23 mouse cellular contexts compared by ENCODE assay signal in genomic region chr11:119758214-119758613, GRCm38 (mm10).
DNase-seq lines count a peak whose midpoint lies in the region; ATAC-seq and TF ChIP-seq lines count a peak whose summit lies in the region.
"Had no signal": no experiment of that assay in that cellular context is flagged by ENCODE, and none has a peak within 500 bp of the region (broad histone marks: within the 10 kb centered on the region; RNA-seq: fewer than 3 reads in every experiment).

No protein-coding gene starts in this region.

- WGBS in forebrain, embryonic 13.5 days, result 91% methylated on average over 5 of the region's 5 CpGs
- WGBS in forebrain, embryonic 12.5 days, result 96% methylated on average over 5 of the region's 5 CpGs
- WGBS in intestine, postnatal 0 days, result 53% methylated on average over 5 of the region's 5 CpGs

- H3K9ac ChIP-seq in forebrain, embryonic 13.5 days, result 0 out of 2 replicates have a peak overlapping the region, but pooled peaks have one; percentile 23
- H3K9ac ChIP-seq in forebrain, embryonic 12.5 days, result no peak overlapping the region
- H3K9ac ChIP-seq in intestine, postnatal 0 days (ENCODE audit: low read depth, low read length), result no peak overlapping the region
- H3K9ac ChIP-seq: embryonic facial prominence, embryonic 12.5 days; forebrain, embryonic 15.5 days; forebrain, postnatal 0 days had no signal

- H3K4me2 ChIP-seq in forebrain, embryonic 13.5 days, result no peak overlapping the region
- no peak overlapping the region for H3K4me2 ChIP-seq in forebrain, embryonic 12.5 days
- H3K4me2 ChIP-seq in intestine, postnatal 0 days (replicated peaks; ENCODE audit: low read depth), result no peak overlapping the region
- H3K4me2 ChIP-seq: embryonic facial prominence, embryonic 12.5 days; forebrain, embryonic 15.5 days had no signal

- H3K27ac ChIP-seq in forebrain, embryonic 13.5 days, result no peak overlapping the region
- H3K27ac ChIP-seq in forebrain, embryonic 12.5 days, result no peak overlapping the region
- peak overlapping the region; percentile 87 for H3K27ac ChIP-seq in layer of hippocampus, adult 2 months
- H3K27ac ChIP-seq in intestine, postnatal 0 days (ENCODE audit: low read depth, low read length), result no peak overlapping the region
- H3K27ac ChIP-seq: embryonic facial prominence, embryonic 10.5 days; embryonic facial prominence, embryonic 12.5 days; forebrain, embryonic 15.5 days had no signal

- H3K36me3 ChIP-seq in forebrain, embryonic 13.5 days (ENCODE audit: poor library complexity, severe bottlenecking), result 0 out of 2 replicates have a peak, but pooled peaks cover 3% of the 10 kb centered on the region
- H3K36me3 ChIP-seq in forebrain, embryonic 12.5 days (replicated peaks), result peaks cover 7% of the 10 kb centered on the region; the same call in 1 of the 2 replicates
- H3K36me3 ChIP-seq in intestine, postnatal 0 days (ENCODE audit: control insufficient read depth, insufficient read depth), result peaks cover 3% of the 10 kb centered on the region; the same call in 1 of the 2 replicates
- H3K36me3 ChIP-seq: forebrain, embryonic 15.5 days had no signal

- TF ChIP-seq CTCF in layer of hippocampus, adult 2 months (conservative IDR thresholded peaks at IDR 0.05), result peak; percentile 23; the same call in 1 of the 2 replicates
- no peak for TF ChIP-seq CTCF in intestine, postnatal 0 days (IDR thresholded peaks at IDR 0.05; ENCODE audit: low read depth)

- DNase-seq in layer of hippocampus, adult 2 months (ENCODE audit: low spot score in 2 of 2), result no peak
- DNase-seq in layer of hippocampus, postnatal 25 days (ENCODE audit: extremely low spot score in 1 of 2, low spot score in 1 of 2), result no peak
- DNase-seq: adrenal gland, adult 8-10 months; adrenal gland, postnatal 14 days; adrenal gland, postnatal 36 days; B cell, adult 2 months; cerebellum, adult 11-12 months; cerebellum, adult 2 months; cerebellum, adult 9-10 months; cerebellum, postnatal 10 days; cerebellum, postnatal 25 days; forebrain, postnatal 0 days had no signal

- peaks cover 5% of the 10 kb centered on the region; the same call in 1 of the 2 replicates for H3K4me1 ChIP-seq in forebrain, embryonic 13.5 days
- H3K4me1 ChIP-seq in forebrain, embryonic 12.5 days, result peaks cover 4% of the 10 kb centered on the region
- H3K4me1 ChIP-seq in intestine, postnatal 0 days (replicated peaks; ENCODE audit: control insufficient read depth, insufficient read depth, low read length), result no peaks in the 10 kb centered on the region
- H3K4me1 ChIP-seq: embryonic facial prominence, embryonic 10.5 days; embryonic facial prominence, embryonic 12.5 days had no signal

- H3K27me3 ChIP-seq in forebrain, embryonic 13.5 days, result no peaks in the 10 kb centered on the region
- H3K27me3 ChIP-seq in forebrain, embryonic 12.5 days, result no peaks in the 10 kb centered on the region
- no peaks in the 10 kb centered on the region for H3K27me3 ChIP-seq in intestine, postnatal 0 days (replicated peaks; ENCODE audit: control insufficient read depth, insufficient read depth, low read length)
- H3K27me3 ChIP-seq: CH12.LX; embryonic facial prominence, embryonic 12.5 days; forebrain, embryonic 15.5 days; Patski had no signal

- no peak overlapping the region for H3K4me3 ChIP-seq in forebrain, embryonic 13.5 days
- H3K4me3 ChIP-seq in forebrain, embryonic 12.5 days (replicated peaks), result no peak overlapping the region
- H3K4me3 ChIP-seq in layer of hippocampus, adult 2 months, result no peak overlapping the region
- H3K4me3 ChIP-seq in intestine, postnatal 0 days (ENCODE audit: low read depth, low read length), result no peak overlapping the region
- H3K4me3 ChIP-seq: embryonic facial prominence, embryonic 10.5 days; embryonic facial prominence, embryonic 12.5 days; forebrain, embryonic 15.5 days had no signal

- H3K9me3 ChIP-seq in forebrain, embryonic 13.5 days (replicated peaks), result no peaks in the 10 kb centered on the region
- H3K9me3 ChIP-seq in forebrain, embryonic 12.5 days, result no peaks in the 10 kb centered on the region
- no peaks in the 10 kb centered on the region for H3K9me3 ChIP-seq in intestine, postnatal 0 days (ENCODE audit: control insufficient read depth)
- H3K9me3 ChIP-seq: embryonic facial prominence, embryonic 10.5 days; embryonic facial prominence, embryonic 12.5 days; forebrain, embryonic 15.5 days; G1E had no signal

- ATAC-seq in forebrain, embryonic 13.5 days, result no peak
- ATAC-seq in forebrain, embryonic 12.5 days (ENCODE audit: low FRiP score), result no peak
- peak; percentile 39; the same call in 1 of the 2 replicates for ATAC-seq in intestine, postnatal 0 days
- ATAC-seq: activated CD4-positive, CD25-positive, alpha-beta regulatory T cell, adult 4 months; CD4-positive, CD25-positive, alpha-beta regulatory T cell, adult 4 months; forebrain, embryonic 15.5 days; forebrain, postnatal 0 days; Patski had no signal
